Mouse (Mus musculus) erythroblast, embryonic 14.5 days (primary cell): Measurements from ENCODE around the gene Tbx4.

Source experiments
- GATA1 ChIP-seq: IDR thresholded peaks from 2 replicates; pipeline ENCODE4 v1.6.1; 2012; ENCODE audit warnings: low read length, inconsistent platforms, mixed read lengths
- TAL1 ChIP-seq: IDR thresholded peaks from 3 replicates; pipeline ENCODE4 v1.6.1; 2012; ENCODE audit warnings: low read length, inconsistent platforms, mixed read lengths

DNA sequence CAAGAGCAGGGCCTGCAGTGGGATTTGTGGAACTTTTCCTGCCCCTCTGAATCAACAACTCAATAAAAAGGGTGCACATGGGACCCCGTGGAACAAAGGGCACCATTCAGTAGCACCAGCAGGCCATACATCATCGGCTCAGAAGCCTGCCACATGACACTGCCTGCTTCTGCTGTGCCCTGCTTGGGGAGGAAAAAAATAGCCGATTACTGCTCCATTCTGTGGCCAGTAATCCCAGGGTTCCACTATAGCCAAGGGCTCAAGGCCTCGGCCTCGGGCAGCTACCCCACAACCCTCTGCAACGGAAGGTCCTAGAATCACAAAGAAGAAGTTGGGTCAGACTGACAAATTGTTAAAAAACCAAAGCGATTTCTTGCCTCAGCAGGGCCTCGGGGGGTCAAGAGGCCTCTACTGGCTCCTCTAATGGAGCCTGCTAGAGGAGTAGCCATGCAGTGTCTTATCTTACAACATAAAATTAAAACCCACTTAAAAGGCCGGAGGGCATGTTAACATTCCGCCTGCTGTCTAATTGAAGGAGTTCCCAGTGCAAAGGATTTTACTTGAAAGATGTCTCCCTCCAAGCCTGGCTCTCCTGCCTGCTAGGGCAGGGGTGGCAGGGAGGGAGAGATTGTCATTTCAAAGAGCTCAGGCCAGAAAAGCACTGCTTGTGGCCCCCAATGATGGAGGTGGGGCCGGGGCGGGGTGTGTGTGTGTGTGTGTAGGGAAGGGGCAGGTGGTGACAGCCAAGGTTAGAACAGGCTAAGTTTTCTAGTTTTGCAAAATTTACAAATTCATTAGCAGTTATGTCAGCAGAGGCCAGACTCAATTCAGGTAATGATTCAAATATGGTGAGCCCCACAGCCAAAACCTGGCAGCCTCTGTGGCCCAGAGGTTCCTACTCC, 31.1 kb downstream of the Tbx4 start:
- no peak for TF ChIP-seq GATA1
- TF ChIP-seq TAL1: no peak
